Mouse (Mus musculus): ENCODE measurements around the gene Nox1. TPM values are rescaled to one million over a fixed set of nuclear protein-coding genes. Genes with fewer than 3 reads are reported as not detected.

The Nox1 gene
- total and polyA plus RNA-seq, 2 experiments from 2014 or later, result 0.26 to 1.4 TPM

- Histone ChIP-seq H3K4me2 (ENCODE audit: low read depth, low read length, poor library complexity, severe bottlenecking) (no peak overlapping the region), H3K27ac (ENCODE audit: low read depth, low read length) (no peak overlapping the region), H3K4me1 (ENCODE audit: insufficient read depth, low read length) (no peaks in the 10 kb centered on the region), H3K9ac (replicated peaks; ENCODE audit: low read length, poor library complexity, severe bottlenecking) (no peak overlapping the region), H3K9me3 (ENCODE audit: low read length) (no peaks in the 10 kb centered on the region), H3K27me3 (ENCODE audit: insufficient read depth, low read length) (0 out of 2 replicates have a peak, but pooled peaks cover 5% of the 10 kb centered on the region), H3K4me3 (ENCODE audit: low read depth, low read length) (no peak overlapping the region), H3K36me3 (ENCODE audit: insufficient read depth, low read length) (no peaks in the 10 kb centered on the region)
- 38% methylated on average over 7 of the region's 7 CpGs for WGBS
- no peak for TF ChIP-seq CTCF (IDR thresholded peaks at IDR 0.05)
- no peak for DNase-seq (ENCODE audit: low spot score)
- ATAC-seq (ENCODE audit: low FRiP score), result no peak
Measured at GRCm38 (mm10) chrX:134158151-134158550, 63.6 kb downstream of the Nox1 start.

- no peak for TF ChIP-seq CTCF (IDR thresholded peaks at IDR 0.05)
- H3K4me3 ChIP-seq (ENCODE audit: low read depth, low read length), result no peak overlapping the region
- no peak for DNase-seq (ENCODE audit: low spot score)
- H3K9me3 ChIP-seq (ENCODE audit: low read length), result no peaks in the 10 kb centered on the region
- H3K36me3 ChIP-seq (ENCODE audit: insufficient read depth, low read length), result no peaks in the 10 kb centered on the region
- no peaks in the 10 kb centered on the region for H3K4me1 ChIP-seq (ENCODE audit: insufficient read depth, low read length)
- no peaks in the 10 kb centered on the region for H3K27me3 ChIP-seq (ENCODE audit: insufficient read depth, low read length)
- H3K27ac ChIP-seq (ENCODE audit: low read depth, low read length), result no peak overlapping the region
- 78% methylated on average over 4 of the region's 4 CpGs for whole genome bisulfite sequencing
- ATAC-seq (ENCODE audit: low FRiP score), result no peak
- H3K9ac ChIP-seq (replicated peaks; ENCODE audit: low read length, poor library complexity, severe bottlenecking), result no peak overlapping the region
- no peak overlapping the region for H3K4me2 ChIP-seq (ENCODE audit: low read depth, low read length, poor library complexity, severe bottlenecking)
Measured at GRCm38 (mm10) chrX:134141986-134142385, 79.8 kb downstream of the Nox1 start.

GRCm38 (mm10) chrX:134141551-134141950 lies 80.2 kb downstream of the Nox1 start:
- whole genome bisulfite sequencing, result 92% methylated on average over 1 of the region's 1 CpGs
- DNase-seq (ENCODE audit: low spot score) (no peak), ATAC-seq (ENCODE audit: low FRiP score) (no peak)
- Histone ChIP-seq H3K27me3 (ENCODE audit: insufficient read depth, low read length) (no peaks in the 10 kb centered on the region), H3K27ac (ENCODE audit: low read depth, low read length) (no peak overlapping the region), H3K9ac (replicated peaks; ENCODE audit: low read length, poor library complexity, severe bottlenecking) (no peak overlapping the region), H3K36me3 (ENCODE audit: insufficient read depth, low read length) (no peaks in the 10 kb centered on the region), H3K4me2 (ENCODE audit: low read depth, low read length, poor library complexity, severe bottlenecking) (no peak overlapping the region), H3K4me1 (ENCODE audit: insufficient read depth, low read length) (no peaks in the 10 kb centered on the region), H3K9me3 (ENCODE audit: low read length) (no peaks in the 10 kb centered on the region), H3K4me3 (ENCODE audit: low read depth, low read length) (no peak overlapping the region)
- no peak for TF ChIP-seq CTCF (IDR thresholded peaks at IDR 0.05)

- 84% methylated on average over 6 of the region's 6 CpGs for WGBS
- H3K9ac ChIP-seq (replicated peaks; ENCODE audit: low read length, poor library complexity, severe bottlenecking), result no peak overlapping the region
Measured at GRCm38 (mm10) chrX:134140024-134140423, 81.7 kb downstream of the Nox1 start.

GRCm38 (mm10) chrX:134133821-134134220 lies 87.9 kb downstream of the Nox1 start:
- no peaks in the 10 kb centered on the region; the same call in 1 of the 2 replicates for H3K27me3 ChIP-seq (ENCODE audit: insufficient read depth, low read length)
- no peak for TF ChIP-seq CTCF (IDR thresholded peaks at IDR 0.05)
- no peaks in the 10 kb centered on the region for H3K36me3 ChIP-seq (ENCODE audit: insufficient read depth, low read length)
- ATAC-seq (ENCODE audit: low FRiP score), result no peak
- H3K4me1 ChIP-seq (ENCODE audit: insufficient read depth, low read length), result no peaks in the 10 kb centered on the region
- no peak overlapping the region for H3K27ac ChIP-seq (ENCODE audit: low read depth, low read length)
- H3K4me2 ChIP-seq (ENCODE audit: low read depth, low read length, poor library complexity, severe bottlenecking), result no peak overlapping the region
- WGBS, result 56% methylated on average over 3 of the region's 3 CpGs
- H3K9ac ChIP-seq (replicated peaks; ENCODE audit: low read length, poor library complexity, severe bottlenecking), result no peak overlapping the region
- no peak for DNase-seq (ENCODE audit: low spot score)
- no peaks in the 10 kb centered on the region for H3K9me3 ChIP-seq (ENCODE audit: low read length)
- H3K4me3 ChIP-seq (ENCODE audit: low read depth, low read length), result no peak overlapping the region

More at GRCm38 (mm10) chrX:134140024-134140423, 81.7 kb downstream of the Nox1 start:
- DNase-seq (ENCODE audit: low spot score) (no peak), ATAC-seq (ENCODE audit: low FRiP score) (no peak)
- no peak for TF ChIP-seq CTCF (IDR thresholded peaks at IDR 0.05)
- no peaks in the 10 kb centered on the region for H3K4me1 ChIP-seq (ENCODE audit: insufficient read depth, low read length)
- no peaks in the 10 kb centered on the region for H3K36me3 ChIP-seq (ENCODE audit: insufficient read depth, low read length)
- H3K27ac ChIP-seq (ENCODE audit: low read depth, low read length), result no peak overlapping the region
- no peak overlapping the region for H3K4me3 ChIP-seq (ENCODE audit: low read depth, low read length)
- no peaks in the 10 kb centered on the region for H3K9me3 ChIP-seq (ENCODE audit: low read length)
- no peaks in the 10 kb centered on the region for H3K27me3 ChIP-seq (ENCODE audit: insufficient read depth, low read length)
- H3K4me2 ChIP-seq (ENCODE audit: low read depth, low read length, poor library complexity, severe bottlenecking), result no peak overlapping the region

GRCm38 (mm10) chrX:134132295-134132694 lies 89.5 kb downstream of the Nox1 start:
- H3K4me1 ChIP-seq (ENCODE audit: insufficient read depth, low read length), result no peaks in the 10 kb centered on the region
- no peak overlapping the region for H3K4me3 ChIP-seq (ENCODE audit: low read depth, low read length)
- peak; percentile 58 for DNase-seq (ENCODE audit: low spot score)
- peak; percentile 78 for TF ChIP-seq CTCF (IDR thresholded peaks at IDR 0.05)
- H3K9me3 ChIP-seq (ENCODE audit: low read length), result no peaks in the 10 kb centered on the region
- H3K4me2 ChIP-seq (ENCODE audit: low read depth, low read length, poor library complexity, severe bottlenecking), result no peak overlapping the region
- no peak overlapping the region for H3K9ac ChIP-seq (replicated peaks; ENCODE audit: low read length, poor library complexity, severe bottlenecking)
- H3K36me3 ChIP-seq (ENCODE audit: insufficient read depth, low read length), result no peaks in the 10 kb centered on the region
- H3K27ac ChIP-seq (ENCODE audit: low read depth, low read length), result no peak overlapping the region
- WGBS, result 32% methylated on average over 5 of the region's 5 CpGs
- ATAC-seq (ENCODE audit: low FRiP score), result no peak
- H3K27me3 ChIP-seq (ENCODE audit: insufficient read depth, low read length), result no peaks in the 10 kb centered on the region; the same call in 1 of the 2 replicates

Data from midbrain, postnatal 0 days (tissue).